Mouse (Mus musculus): ENCODE measurements around the gene Rab23. TPM values are rescaled to one million over a fixed set of nuclear protein-coding genes. Genes with fewer than 3 reads are reported as not detected.

The Rab23 gene
- polyA plus RNA-seq, 1 experiment from 2014 or later, result 16.9 TPM

GRCm38 (mm10) chr1:33768827-33769226, 49.1 kb downstream of the Rab23 start:
- Histone ChIP-seq H3K4me1 (ENCODE audit: control insufficient read depth, insufficient read depth, low read length) (no peaks in the 10 kb centered on the region), H3K4me2 (ENCODE audit: low read depth, low read length) (no peak overlapping the region), H3K9ac (ENCODE audit: low read depth, low read length) (no peak overlapping the region), H3K36me3 (ENCODE audit: control insufficient read depth, insufficient read depth, low read length) (no peaks in the 10 kb centered on the region), H3K9me3 (ENCODE audit: control insufficient read depth, low read length) (no peaks in the 10 kb centered on the region), H3K4me3 (ENCODE audit: low read length) (no peak overlapping the region), H3K27ac (ENCODE audit: low read length) (no peak overlapping the region), H3K27me3 (replicated peaks; ENCODE audit: control insufficient read depth, insufficient read depth, low read length) (no peaks in the 10 kb centered on the region)
- ATAC-seq, result no peak

- Histone ChIP-seq H3K36me3 (ENCODE audit: control insufficient read depth, insufficient read depth, low read length) (peaks cover 4% of the 10 kb centered on the region; the same call in 1 of the 2 replicates), H3K9ac (ENCODE audit: low read depth, low read length) (no peak overlapping the region), H3K27ac (ENCODE audit: low read length) (no peak overlapping the region), H3K9me3 (ENCODE audit: control insufficient read depth, low read length) (no peaks in the 10 kb centered on the region), H3K27me3 (replicated peaks; ENCODE audit: control insufficient read depth, insufficient read depth, low read length) (no peaks in the 10 kb centered on the region), H3K4me1 (ENCODE audit: control insufficient read depth, insufficient read depth, low read length) (no peaks in the 10 kb centered on the region), H3K4me3 (ENCODE audit: low read length) (no peak overlapping the region), H3K4me2 (ENCODE audit: low read depth, low read length) (no peak overlapping the region)
- ATAC-seq, result no peak
- WGBS, result 95% methylated on average over 10 of the region's 10 CpGs
Observed at GRCm38 (mm10) chr1:33771621-33772020, 51.9 kb downstream of the Rab23 start.

DNA sequence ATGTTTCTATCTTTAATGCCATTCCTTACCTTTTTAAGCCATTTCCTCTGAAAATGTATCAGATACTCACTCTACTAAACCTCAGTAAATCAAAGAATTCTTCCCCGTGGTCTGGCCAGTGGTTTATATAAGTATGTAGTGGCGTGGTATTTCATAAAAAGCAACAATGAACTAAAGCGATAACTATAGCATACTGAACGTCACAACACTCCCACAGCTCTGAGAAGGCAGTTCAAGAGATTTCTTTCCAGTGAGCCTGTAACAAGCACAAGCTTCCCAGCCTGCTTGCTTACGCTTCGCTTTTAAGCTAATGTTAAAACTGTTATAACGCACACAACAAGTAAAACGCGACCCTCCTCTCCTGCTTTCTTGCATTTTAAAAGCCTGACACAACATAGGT, 52.4 kb downstream of the Rab23 start:
- no peaks in the 10 kb centered on the region for H3K27me3 ChIP-seq (replicated peaks; ENCODE audit: control insufficient read depth, insufficient read depth, low read length)
- no peak overlapping the region for H3K4me2 ChIP-seq (ENCODE audit: low read depth, low read length)
- ATAC-seq, result no peak
- H3K4me3 ChIP-seq (ENCODE audit: low read length), result no peak overlapping the region
- H3K4me1 ChIP-seq (ENCODE audit: control insufficient read depth, insufficient read depth, low read length), result no peaks in the 10 kb centered on the region
- WGBS, result 91% methylated on average over 9 of the region's 9 CpGs
- no peaks in the 10 kb centered on the region for H3K9me3 ChIP-seq (ENCODE audit: control insufficient read depth, low read length)
- no peak overlapping the region for H3K9ac ChIP-seq (ENCODE audit: low read depth, low read length)
- no peak overlapping the region for H3K27ac ChIP-seq (ENCODE audit: low read length)
- peaks cover 4% of the 10 kb centered on the region; the same call in 1 of the 2 replicates for H3K36me3 ChIP-seq (ENCODE audit: control insufficient read depth, insufficient read depth, low read length)

GRCm38 (mm10) chr1:33776175-33776611, 56.5 kb downstream of the Rab23 start:
- peaks cover 4% of the 10 kb centered on the region; the same call in 1 of the 2 replicates for H3K36me3 ChIP-seq (ENCODE audit: control insufficient read depth, insufficient read depth, low read length)
- WGBS, result 87% methylated on average over 14 of the region's 14 CpGs
- no peaks in the 10 kb centered on the region for H3K27me3 ChIP-seq (replicated peaks; ENCODE audit: control insufficient read depth, insufficient read depth, low read length)
- no peaks in the 10 kb centered on the region for H3K9me3 ChIP-seq (ENCODE audit: control insufficient read depth, low read length)
- H3K4me2 ChIP-seq (ENCODE audit: low read depth, low read length), result no peak overlapping the region
- ATAC-seq, result no peak
- no peaks in the 10 kb centered on the region for H3K4me1 ChIP-seq (ENCODE audit: control insufficient read depth, insufficient read depth, low read length)
- no peak overlapping the region for H3K27ac ChIP-seq (ENCODE audit: low read length)
- no peak overlapping the region for H3K9ac ChIP-seq (ENCODE audit: low read depth, low read length)
- no peak overlapping the region for H3K4me3 ChIP-seq (ENCODE audit: low read length)

GRCm38 (mm10) chr1:33784561-33784960, 64.9 kb downstream of the Rab23 start:
- Histone ChIP-seq H3K36me3 (ENCODE audit: control insufficient read depth, insufficient read depth, low read length) (no peaks in the 10 kb centered on the region), H3K4me2 (ENCODE audit: low read depth, low read length) (no peak overlapping the region), H3K4me3 (ENCODE audit: low read length) (no peak overlapping the region), H3K4me1 (ENCODE audit: control insufficient read depth, insufficient read depth, low read length) (no peaks in the 10 kb centered on the region), H3K9ac (ENCODE audit: low read depth, low read length) (no peak overlapping the region), H3K27ac (ENCODE audit: low read length) (no peak overlapping the region), H3K27me3 (replicated peaks; ENCODE audit: control insufficient read depth, insufficient read depth, low read length) (no peaks in the 10 kb centered on the region), H3K9me3 (ENCODE audit: control insufficient read depth, low read length) (no peaks in the 10 kb centered on the region)
- no peak for ATAC-seq
- WGBS, result 95% methylated on average over 5 of the region's 5 CpGs

- no peak for ATAC-seq
- H3K9ac ChIP-seq (ENCODE audit: low read depth, low read length), result no peak overlapping the region
- H3K4me3 ChIP-seq (ENCODE audit: low read length), result no peak overlapping the region
- 73% methylated on average over 5 of the region's 5 CpGs for WGBS
- H3K9me3 ChIP-seq (ENCODE audit: control insufficient read depth, low read length), result no peaks in the 10 kb centered on the region
- H3K36me3 ChIP-seq (ENCODE audit: control insufficient read depth, insufficient read depth, low read length), result no peaks in the 10 kb centered on the region
- H3K27me3 ChIP-seq (replicated peaks; ENCODE audit: control insufficient read depth, insufficient read depth, low read length), result no peaks in the 10 kb centered on the region
- no peak overlapping the region for H3K4me2 ChIP-seq (ENCODE audit: low read depth, low read length)
- H3K4me1 ChIP-seq (ENCODE audit: control insufficient read depth, insufficient read depth, low read length), result no peaks in the 10 kb centered on the region
- H3K27ac ChIP-seq (ENCODE audit: low read length), result no peak overlapping the region
Observed at GRCm38 (mm10) chr1:33788072-33788471, 68.4 kb downstream of the Rab23 start.

DNA sequence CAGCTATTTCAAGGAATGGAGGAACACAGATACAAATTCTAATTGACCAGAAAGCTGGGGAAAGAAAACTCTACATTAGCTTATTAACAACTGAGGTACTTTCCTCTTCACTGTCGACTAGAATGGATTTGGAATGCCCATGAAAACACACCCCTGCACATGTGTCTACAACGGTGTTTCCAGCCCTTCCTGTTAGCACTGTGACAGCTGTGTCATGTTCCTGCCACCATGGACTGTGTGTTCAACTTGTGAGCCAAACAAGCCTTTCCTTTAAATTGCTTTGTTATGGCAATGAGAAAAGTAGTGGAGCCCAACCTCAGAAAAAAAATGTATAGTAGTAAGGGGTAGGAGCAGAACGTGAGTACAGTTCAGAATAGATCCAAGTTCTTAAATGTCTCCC, 68.8 kb downstream of the Rab23 start:
- WGBS, result 46% methylated on average over 3 of the region's 3 CpGs
- no peaks in the 10 kb centered on the region for H3K36me3 ChIP-seq (ENCODE audit: control insufficient read depth, insufficient read depth, low read length)
- H3K9me3 ChIP-seq (ENCODE audit: control insufficient read depth, low read length), result no peaks in the 10 kb centered on the region
- no peak overlapping the region for H3K4me2 ChIP-seq (ENCODE audit: low read depth, low read length)
- no peak overlapping the region for H3K9ac ChIP-seq (ENCODE audit: low read depth, low read length)
- H3K4me1 ChIP-seq (ENCODE audit: control insufficient read depth, insufficient read depth, low read length), result no peaks in the 10 kb centered on the region
- no peaks in the 10 kb centered on the region for H3K27me3 ChIP-seq (replicated peaks; ENCODE audit: control insufficient read depth, insufficient read depth, low read length)
- H3K4me3 ChIP-seq (ENCODE audit: low read length), result no peak overlapping the region
- H3K27ac ChIP-seq (ENCODE audit: low read length), result no peak overlapping the region
- ATAC-seq, result no peak

Other genes starting within 250 kb of the Rab23 start
- gene Prim2, start 50.1 kb upstream of the Rab23 start, polyA plus RNA-seq (2015; fragmentation: Nextera tagmentation; extraction: Ambion mirVana), result 22.6 and 26.3 TPM in 2 replicates
- gene Bag2, start 37.9 kb downstream of the Rab23 start, polyA plus RNA-seq (2015; fragmentation: Nextera tagmentation; extraction: Ambion mirVana), result 44.6 and 56.6 TPM in 2 replicates
- gene Zfp451, start 94.7 kb downstream of the Rab23 start, polyA plus RNA-seq (2015; fragmentation: Nextera tagmentation; extraction: Ambion mirVana), result 12.2 TPM in 2 replicates
- gene Bend6, start 187.9 kb downstream of the Rab23 start, polyA plus RNA-seq (2015; fragmentation: Nextera tagmentation; extraction: Ambion mirVana), result 0.32 and 0.60 TPM in 2 replicates
- gene Dst, start 188.3 kb downstream of the Rab23 start, polyA plus RNA-seq (2015; fragmentation: Nextera tagmentation; extraction: Ambion mirVana), result 15.1 and 16.4 TPM in 2 replicates

All from intestine, embryonic 16.5 days (tissue).